Mouse (Mus musculus): ENCODE results near the gene Sox13.

Sox13 gene

GRCm38 (mm10) chr1:133423543-133424480, at the start of gene Sox13:
Sox13 (minus strand) TSS chr1:133424377.
- no peak for DNase-seq (ENCODE audit: low read depth, low spot score)

GRCm38 (mm10) chr1:133471556-133471955, 47.4 kb upstream of the Sox13 start:
- no peak for DNase-seq (ENCODE audit: low read depth, low spot score)

- no peak for DNase-seq (ENCODE audit: low read depth, low spot score)
Observed at GRCm38 (mm10) chr1:133471086-133471485, 46.9 kb upstream of the Sox13 start.

- no peak for DNase-seq (ENCODE audit: low read depth, low spot score)
Observed at GRCm38 (mm10) chr1:133470242-133471025, 46.3 kb upstream of the Sox13 start.

GRCm38 (mm10) chr1:133469213-133469612, 45.0 kb upstream of the Sox13 start:
- no peak for DNase-seq (ENCODE audit: low read depth, low spot score)

GRCm38 (mm10) chr1:133468751-133469150, 44.6 kb upstream of the Sox13 start:
- no peak for DNase-seq (ENCODE audit: low read depth, low spot score)

GRCm38 (mm10) chr1:133467905-133468304, 43.7 kb upstream of the Sox13 start:
- DNase-seq (ENCODE audit: low read depth, low spot score): no peak

- no peak for DNase-seq (ENCODE audit: low read depth, low spot score)
Observed at GRCm38 (mm10) chr1:133463138-133463537, 39.0 kb upstream of the Sox13 start.

GRCm38 (mm10) chr1:133460996-133461395, 36.8 kb upstream of the Sox13 start:
- DNase-seq (ENCODE audit: low read depth, low spot score): no peak

- no peak for DNase-seq (ENCODE audit: low read depth, low spot score)
Observed at GRCm38 (mm10) chr1:133456097-133456496, 31.9 kb upstream of the Sox13 start.

GRCm38 (mm10) chr1:133452564-133453165, 28.5 kb upstream of the Sox13 start:
- no peak for DNase-seq (ENCODE audit: low read depth, low spot score)

GRCm38 (mm10) chr1:133451869-133452563, 27.8 kb upstream of the Sox13 start:
- no peak for DNase-seq (ENCODE audit: low read depth, low spot score)

GRCm38 (mm10) chr1:133451025-133451424, 26.8 kb upstream of the Sox13 start:
- DNase-seq (ENCODE audit: low read depth, low spot score): no peak

GRCm38 (mm10) chr1:133448351-133448931, 24.3 kb upstream of the Sox13 start:
- DNase-seq (ENCODE audit: low read depth, low spot score): no peak

GRCm38 (mm10) chr1:133446291-133446690, 22.1 kb upstream of the Sox13 start:
- DNase-seq (ENCODE audit: low read depth, low spot score): no peak

- no peak for DNase-seq (ENCODE audit: low read depth, low spot score)
Observed at GRCm38 (mm10) chr1:133444315-133444714, 20.1 kb upstream of the Sox13 start.

- DNase-seq (ENCODE audit: low read depth, low spot score): no peak
Observed at GRCm38 (mm10) chr1:133437916-133438683, 13.9 kb upstream of the Sox13 start.

GRCm38 (mm10) chr1:133434756-133435112, 10.6 kb upstream of the Sox13 start:
- DNase-seq (ENCODE audit: low read depth, low spot score): no peak

- no peak for DNase-seq (ENCODE audit: low read depth, low spot score)
Observed at GRCm38 (mm10) chr1:133434018-133434755, 10.0 kb upstream of the Sox13 start.

- DNase-seq (ENCODE audit: low read depth, low spot score): no peak
Observed at GRCm38 (mm10) chr1:133432566-133432965, 8.4 kb upstream of the Sox13 start.

Data from WW6 (cell line).